Mouse (Mus musculus) CD4-positive, CD25-positive, alpha-beta regulatory T cell, adult 4 months (primary cell): Measurements from ENCODE around the gene Gmfg. TPM values are rescaled to one million over a fixed set of nuclear protein-coding genes. Genes with fewer than 3 reads are reported as not detected.

Source experiments
- ATAC-seq: one replicate; pipeline ENCODE4 v1.8.0; 2017
- polyA plus RNA-seq, 2 experiments: library from polyadenylated mRNA; unstranded; fragments of 100-300 nt; shearing (Covaris generic); gene quantifications; one replicate each; pipeline ENCODE4 v1.2.1; 2017

Gmfg gene
- polyA plus RNA-seq, 2 experiments from 2014 or later, result 406 to 454 TPM

DNA sequence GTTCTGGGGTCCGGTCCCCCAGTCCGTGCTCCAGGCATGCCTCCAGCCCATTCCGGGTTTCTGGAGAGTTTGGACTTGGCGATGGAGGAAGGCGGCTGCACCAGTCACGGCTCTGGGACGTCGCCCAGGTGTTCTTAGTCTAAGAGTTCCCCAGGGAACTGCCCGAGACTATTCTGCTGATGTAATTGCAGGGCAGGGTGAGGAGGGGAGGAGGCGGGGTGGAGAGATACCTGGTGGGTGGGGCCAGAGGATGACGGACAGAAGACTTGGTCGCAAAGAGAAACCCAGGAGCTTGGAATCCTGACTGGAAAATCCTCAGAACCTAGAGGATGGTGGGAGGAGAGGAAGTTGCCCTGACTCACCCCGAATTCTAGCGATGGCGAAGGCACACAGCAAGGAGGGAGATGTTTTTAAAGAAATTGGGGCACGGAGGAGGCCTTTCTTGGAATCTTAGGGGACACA lies 50.8 kb downstream of the Gmfg start:
- ATAC-seq, result no peak

DNA sequence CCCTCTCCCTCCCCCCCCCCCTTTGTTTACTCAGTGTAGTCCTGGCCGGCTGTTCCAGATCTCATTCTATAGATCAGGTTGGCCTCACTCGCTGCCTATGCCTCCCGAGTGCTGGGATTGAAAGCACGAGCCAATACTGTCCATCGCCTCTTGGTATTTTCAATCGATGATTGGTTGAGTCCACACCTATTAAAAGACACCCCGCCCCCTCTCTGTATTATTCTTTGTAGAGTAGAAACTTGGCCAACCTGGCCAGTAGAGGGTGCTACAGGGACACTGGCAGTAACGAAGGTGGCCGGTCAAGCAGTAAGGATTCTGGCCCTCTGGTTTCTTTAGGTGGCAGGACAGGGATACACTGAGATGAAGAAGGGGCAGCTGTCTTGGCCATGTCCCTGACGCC lies 53.2 kb downstream of the Gmfg start:
- peak; percentile 45 for ATAC-seq

DNA sequence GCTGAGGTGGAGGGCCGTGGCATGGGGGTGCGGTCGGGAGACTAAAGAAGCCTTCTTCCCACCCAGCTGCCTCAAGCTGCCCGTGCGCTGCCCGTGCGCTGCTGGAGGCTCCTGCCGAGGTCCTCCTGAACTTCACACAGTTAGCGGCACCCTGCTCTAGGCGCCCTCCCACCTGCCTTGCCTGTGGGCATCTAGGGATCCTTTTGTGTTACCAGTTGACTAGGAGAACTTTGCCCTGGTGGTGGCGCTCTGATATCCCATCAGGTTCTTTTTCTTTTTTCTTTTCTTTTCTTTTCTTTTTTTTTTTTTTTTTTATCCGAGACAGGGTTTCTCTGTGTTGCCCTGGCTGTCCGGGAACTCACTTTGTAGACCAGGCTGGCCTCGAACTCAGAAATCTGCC lies 53.7 kb downstream of the Gmfg start:
- no peak for ATAC-seq

DNA sequence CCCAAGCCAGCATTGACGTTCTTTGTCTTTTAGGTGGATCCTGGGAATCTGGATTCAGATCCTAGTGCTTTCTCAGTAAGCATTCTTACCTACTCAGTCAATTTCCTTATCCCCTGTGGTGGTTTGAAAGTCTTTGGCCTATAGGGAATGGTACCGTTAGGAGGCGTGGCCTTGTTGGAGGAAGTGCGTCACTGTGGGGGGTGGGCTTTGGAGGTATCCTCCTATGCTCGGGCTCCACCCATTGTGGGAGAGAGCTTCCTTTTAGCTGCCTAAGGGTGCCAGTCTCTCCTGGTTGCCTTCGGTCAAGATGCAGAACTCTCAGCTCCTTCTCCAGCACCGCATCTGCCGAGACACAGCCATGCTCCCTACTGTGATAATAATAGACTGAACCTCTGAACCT lies 55.1 kb downstream of the Gmfg start:
- no peak for ATAC-seq

DNA sequence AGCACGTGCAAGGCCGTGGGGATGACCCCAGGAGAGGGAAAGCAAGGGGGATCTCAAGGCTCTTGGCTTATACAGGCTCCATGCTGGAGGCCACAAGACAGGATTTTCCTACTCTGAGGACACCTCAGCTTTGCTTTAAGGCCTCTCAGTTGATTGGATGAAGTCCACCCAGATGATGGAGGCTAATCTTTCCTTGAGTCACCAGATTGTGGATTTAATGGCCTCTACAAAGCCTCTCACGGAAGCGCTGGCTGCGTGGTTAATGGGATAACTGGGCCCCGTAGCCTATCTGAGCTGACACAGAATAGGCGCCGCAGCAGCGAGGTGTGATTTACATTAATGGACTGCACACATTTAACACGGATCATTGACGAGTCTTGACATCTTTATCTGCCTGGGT lies 58.2 kb downstream of the Gmfg start:
- no peak for ATAC-seq

Other genes starting within 250 kb of the Gmfg start
- under 1 TPM in 1 of 2 experiments, not detected in 1; 0.62 TPM for gene Eid2, start 169.6 kb upstream of the Gmfg start, polyA plus RNA-seq
- 1 to 10 TPM in 1 of 2 experiments, under 1 TPM in 1; 0.94 to 1.8 TPM for gene Eid2b, start 159.7 kb upstream of the Gmfg start, polyA plus RNA-seq
- gene Selenov, start 146.3 kb upstream of the Gmfg start, polyA plus RNA-seq, result not detected
- not detected for gene Dll3, start 135.2 kb upstream of the Gmfg start, polyA plus RNA-seq
- 10 to 100 TPM; 35.3 to 36.3 TPM for gene Timm50, start 125.4 kb upstream of the Gmfg start, polyA plus RNA-seq
- gene Supt5, start 98.7 kb upstream of the Gmfg start, polyA plus RNA-seq, result 100 to 1,000 TPM; 121 to 229 TPM
- 1,000 to 10,000 TPM; 1,259 to 1,457 TPM for gene Rps16, start 86.8 kb upstream of the Gmfg start, polyA plus RNA-seq
- 100 to 1,000 TPM in 1 of 2 experiments, 10 to 100 TPM in 1; 65.5 to 110 TPM for gene Plekhg2, start 64.8 kb upstream of the Gmfg start, polyA plus RNA-seq
- 100 to 1,000 TPM; 156 to 341 TPM for gene Zfp36, start 57.2 kb upstream of the Gmfg start, polyA plus RNA-seq
- 10 to 100 TPM; 25.8 to 27.5 TPM for gene Med29, start 44.7 kb upstream of the Gmfg start, polyA plus RNA-seq
- gene Paf1, start 44.5 kb upstream of the Gmfg start, polyA plus RNA-seq, result 10 to 100 TPM; 55.6 to 71.0 TPM
- not detected for gene Lrfn1, start 14.5 kb downstream of the Gmfg start, polyA plus RNA-seq
- gene Ifnl2, start 73.0 kb downstream of the Gmfg start, polyA plus RNA-seq, result not detected
- not detected for gene Ifnl3, start 85.4 kb downstream of the Gmfg start, polyA plus RNA-seq
- not detected for gene Sycn, start 103.4 kb downstream of the Gmfg start, polyA plus RNA-seq
- not detected for gene Nccrp1, start 109.8 kb downstream of the Gmfg start, polyA plus RNA-seq
- 1 to 10 TPM; 7.4 to 7.5 TPM for gene Samd4b, start 160.7 kb downstream of the Gmfg start, polyA plus RNA-seq
- gene Pak4, start 160.7 kb downstream of the Gmfg start, polyA plus RNA-seq, result 1 to 10 TPM; 1.9 to 2.1 TPM
- gene Acp7, start 193.9 kb downstream of the Gmfg start, polyA plus RNA-seq, result not detected